Mouse (Mus musculus) kidney, adult 9 months (tissue): Measurements from ENCODE around the gene Thbs1.
"Not testable (repeated sequence)": the region's sequence is repeated elsewhere in the genome, so short reads cannot be mapped to it uniquely, and the experiment has no call there.

Experiments used
- DNase-seq: peaks from one replicate; pipeline ENCODE4 v3.0.0; 2022

The Thbs1 gene

DNA sequence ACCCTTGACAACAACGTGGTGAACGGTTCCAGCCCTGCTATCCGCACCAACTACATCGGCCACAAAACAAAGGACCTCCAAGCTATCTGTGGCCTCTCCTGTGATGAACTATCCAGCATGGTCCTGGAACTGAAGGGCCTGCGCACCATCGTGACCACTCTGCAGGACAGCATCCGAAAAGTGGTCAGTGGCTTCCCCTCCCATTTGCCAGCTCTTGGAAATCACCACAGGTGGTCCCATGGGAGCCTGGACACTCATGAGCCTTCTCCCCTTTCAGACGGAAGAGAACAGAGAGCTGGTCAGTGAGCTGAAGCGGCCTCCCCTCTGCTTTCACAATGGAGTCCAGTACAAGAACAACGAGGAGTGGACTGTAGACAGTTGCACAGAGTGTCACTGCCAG is 3.0 kb downstream of the Thbs1 start:
- DNase-seq: no peak

DNA sequence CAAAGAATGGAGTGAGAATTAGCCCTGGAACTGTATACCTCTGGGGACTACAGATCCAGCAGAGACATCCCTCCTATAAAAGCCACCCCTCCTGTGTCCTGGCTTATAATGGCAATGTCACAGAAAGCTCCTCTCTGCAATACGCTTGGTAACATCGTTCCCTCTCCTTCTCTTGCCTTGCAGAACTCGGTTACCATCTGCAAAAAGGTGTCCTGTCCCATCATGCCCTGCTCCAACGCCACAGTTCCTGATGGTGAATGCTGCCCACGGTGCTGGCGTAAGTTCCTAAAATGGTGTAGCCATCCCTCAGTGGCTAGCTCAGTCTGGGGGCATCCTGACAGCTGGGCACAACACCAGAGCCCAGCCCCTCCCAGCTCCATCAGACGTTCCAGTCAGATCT is 4.0 kb downstream of the Thbs1 start:
- DNase-seq: no peak

DNA sequence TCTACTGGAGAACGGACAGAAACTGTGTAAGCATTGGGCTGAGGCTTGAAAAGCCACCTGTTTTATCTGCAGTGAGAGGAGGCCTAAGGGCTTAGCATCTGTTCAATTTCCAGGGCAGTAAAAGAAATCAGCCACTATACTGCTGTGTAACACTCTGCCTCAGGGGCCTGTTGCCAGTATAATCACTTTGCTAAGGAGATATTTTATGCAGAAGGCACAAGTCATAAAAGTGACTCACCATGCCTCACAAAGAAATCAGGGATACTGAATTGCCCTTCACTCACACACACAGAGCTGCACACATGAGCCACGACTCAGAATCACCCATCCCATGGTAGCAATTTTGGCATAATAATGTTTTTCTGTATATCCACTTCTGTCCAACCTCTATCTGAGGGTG is 4.5 kb downstream of the Thbs1 start:
- DNase-seq: no peak

DNA sequence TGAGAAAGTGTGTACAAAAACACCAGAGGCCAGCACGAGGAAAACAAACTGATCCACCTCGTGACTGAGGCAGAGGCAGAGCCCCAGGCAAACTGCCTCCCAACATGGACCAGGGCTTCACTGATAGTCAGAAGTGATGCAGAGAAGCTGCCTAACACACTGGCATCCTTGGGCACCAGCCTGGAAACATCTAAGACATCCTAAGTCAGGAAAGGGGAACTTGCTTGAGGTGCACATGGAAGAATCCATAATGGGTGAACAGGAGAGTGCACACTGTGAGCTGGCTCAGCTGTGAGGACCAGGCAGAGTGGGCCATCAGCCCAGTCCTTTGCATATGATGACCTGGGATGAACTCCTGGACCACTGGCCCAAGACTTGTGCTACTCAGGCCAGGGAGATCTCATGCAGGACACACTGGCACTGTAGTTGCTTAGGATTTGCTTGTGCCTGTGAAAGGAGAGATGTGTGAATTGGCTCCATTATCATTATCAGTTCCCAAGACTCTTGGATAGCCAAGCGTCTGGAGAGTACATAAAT is 5.1 kb downstream of the Thbs1 start:
- DNase-seq: no peak

DNA sequence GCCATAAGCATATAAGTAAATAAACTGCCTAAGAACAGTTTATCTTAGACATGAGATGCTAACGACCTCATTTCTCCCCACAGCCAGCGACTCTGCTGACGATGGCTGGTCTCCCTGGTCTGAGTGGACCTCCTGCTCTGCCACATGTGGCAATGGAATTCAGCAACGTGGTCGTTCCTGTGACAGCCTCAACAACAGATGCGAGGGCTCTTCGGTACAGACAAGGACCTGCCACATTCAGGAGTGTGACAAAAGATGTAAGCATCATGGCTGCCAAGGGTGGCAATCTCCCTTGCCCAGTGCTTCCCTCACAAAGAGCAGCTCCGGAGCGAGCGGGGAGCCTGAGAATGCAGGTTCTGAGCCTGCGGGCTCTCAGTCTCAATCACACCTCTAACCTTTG is 5.7 kb downstream of the Thbs1 start:
- DNase-seq: no peak

DNA sequence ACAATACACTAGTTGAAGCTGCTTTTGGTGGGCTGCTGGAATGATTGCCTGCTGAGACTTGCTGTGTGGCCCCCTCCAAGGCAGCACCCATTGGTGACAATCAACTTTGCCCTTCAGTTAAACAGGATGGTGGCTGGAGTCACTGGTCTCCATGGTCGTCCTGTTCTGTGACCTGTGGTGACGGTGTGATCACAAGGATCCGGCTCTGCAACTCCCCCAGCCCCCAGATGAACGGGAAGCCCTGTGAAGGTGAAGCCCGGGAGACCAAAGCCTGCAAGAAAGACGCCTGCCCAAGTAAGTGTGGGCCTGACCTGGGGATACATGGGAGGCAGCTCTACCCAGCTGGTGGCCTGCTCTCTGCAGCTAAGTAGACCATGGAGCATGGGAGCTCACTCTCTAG is 6.4 kb downstream of the Thbs1 start:
- DNase-seq: no peak

DNA sequence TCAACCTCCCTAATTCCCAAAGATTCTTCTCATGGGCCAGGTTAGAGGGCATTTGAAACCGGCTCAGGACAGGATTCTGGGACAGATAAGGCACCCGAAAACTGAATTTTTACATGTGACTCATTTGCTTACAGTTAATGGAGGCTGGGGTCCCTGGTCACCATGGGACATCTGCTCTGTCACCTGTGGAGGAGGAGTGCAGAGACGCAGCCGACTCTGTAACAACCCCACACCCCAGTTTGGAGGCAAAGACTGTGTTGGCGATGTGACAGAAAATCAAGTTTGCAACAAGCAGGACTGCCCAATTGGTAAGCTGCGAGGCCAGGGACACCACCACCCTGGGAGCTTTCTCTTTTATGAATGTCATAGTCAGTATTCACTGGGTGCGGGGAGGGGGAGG is 6.8 kb downstream of the Thbs1 start:
- DNase-seq: no peak

DNA sequence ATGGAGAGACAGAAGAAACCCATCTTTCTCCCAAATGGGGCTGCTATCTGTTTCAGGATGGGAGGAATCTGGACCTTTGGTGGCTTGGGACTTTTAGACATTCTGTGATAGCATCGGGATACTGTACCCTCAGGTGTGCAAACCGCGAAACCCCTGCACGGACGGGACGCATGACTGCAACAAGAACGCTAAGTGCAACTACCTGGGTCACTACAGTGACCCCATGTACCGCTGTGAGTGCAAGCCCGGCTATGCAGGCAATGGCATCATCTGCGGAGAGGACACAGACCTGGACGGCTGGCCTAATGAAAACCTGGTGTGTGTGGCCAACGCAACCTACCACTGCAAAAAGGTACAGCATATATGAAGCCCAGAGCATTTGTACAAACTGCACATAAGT is 8.0 kb downstream of the Thbs1 start:
- no peak for DNase-seq

DNA sequence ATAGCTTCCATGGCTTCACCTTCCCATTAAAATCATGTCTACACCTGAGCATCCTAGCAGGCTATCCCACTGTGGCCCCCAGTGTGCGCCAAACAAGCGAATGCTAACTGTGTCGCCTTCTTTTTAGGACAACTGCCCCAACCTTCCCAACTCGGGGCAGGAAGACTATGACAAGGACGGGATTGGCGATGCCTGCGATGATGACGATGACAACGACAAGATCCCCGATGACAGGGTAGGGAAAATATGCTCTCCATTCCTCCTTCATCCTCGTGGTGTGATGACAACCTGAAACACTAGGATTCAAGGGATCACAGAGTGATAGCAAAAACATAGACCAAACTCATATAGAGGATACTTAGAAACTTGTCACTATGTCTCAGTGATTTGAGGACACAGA is 8.4 kb downstream of the Thbs1 start:
- DNase-seq: no peak

DNA sequence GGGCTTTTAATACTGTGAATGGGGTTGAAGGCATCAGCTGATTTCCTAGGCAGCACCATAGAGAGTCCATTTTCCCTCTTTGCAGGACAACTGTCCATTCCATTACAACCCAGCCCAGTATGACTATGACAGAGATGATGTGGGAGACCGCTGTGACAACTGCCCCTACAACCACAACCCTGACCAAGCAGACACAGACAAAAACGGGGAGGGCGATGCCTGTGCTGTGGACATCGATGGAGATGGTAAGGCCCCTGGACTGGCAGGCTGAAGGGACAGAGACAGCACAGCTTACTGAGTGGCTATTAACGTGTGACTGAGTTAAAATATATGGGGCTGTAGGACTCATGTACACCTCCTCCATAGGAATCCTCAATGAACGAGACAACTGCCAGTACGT is 9.1 kb downstream of the Thbs1 start:
- DNase-seq: no peak

DNA sequence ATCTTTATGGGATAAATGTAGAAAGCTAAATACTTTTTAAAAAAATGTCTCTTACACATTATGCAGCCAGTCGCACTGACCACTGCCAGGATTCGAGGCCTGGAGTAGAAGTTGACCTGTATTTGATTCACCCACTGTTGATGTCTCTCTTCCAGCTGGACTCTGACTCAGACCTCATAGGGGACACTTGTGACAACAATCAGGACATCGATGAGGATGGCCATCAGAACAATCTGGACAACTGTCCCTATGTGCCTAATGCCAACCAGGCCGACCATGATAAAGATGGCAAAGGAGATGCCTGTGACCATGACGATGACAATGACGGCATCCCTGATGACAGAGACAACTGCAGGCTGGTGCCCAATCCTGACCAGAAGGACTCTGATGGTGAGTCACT is 10.6 kb downstream of the Thbs1 start:
- DNase-seq: no peak

DNA sequence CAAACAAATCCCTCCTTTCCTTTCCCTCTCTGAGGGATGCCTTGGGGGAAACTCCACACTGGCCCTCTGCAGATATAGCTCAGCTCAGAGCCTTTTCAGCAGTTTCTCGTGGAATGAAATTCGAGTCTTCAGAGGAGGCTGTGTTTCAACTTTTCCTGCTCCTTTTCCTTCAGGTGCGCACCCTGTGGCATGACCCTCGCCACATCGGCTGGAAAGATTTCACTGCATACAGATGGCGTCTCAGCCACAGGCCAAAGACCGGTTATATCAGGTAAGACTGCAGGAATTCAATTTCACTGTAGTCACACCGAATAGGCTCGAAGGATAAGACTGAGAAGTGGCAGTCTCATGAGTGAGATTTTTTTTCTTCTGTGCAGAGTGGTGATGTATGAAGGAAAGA is 12.1 kb downstream of the Thbs1 start:
- DNase-seq: no peak

DNA sequence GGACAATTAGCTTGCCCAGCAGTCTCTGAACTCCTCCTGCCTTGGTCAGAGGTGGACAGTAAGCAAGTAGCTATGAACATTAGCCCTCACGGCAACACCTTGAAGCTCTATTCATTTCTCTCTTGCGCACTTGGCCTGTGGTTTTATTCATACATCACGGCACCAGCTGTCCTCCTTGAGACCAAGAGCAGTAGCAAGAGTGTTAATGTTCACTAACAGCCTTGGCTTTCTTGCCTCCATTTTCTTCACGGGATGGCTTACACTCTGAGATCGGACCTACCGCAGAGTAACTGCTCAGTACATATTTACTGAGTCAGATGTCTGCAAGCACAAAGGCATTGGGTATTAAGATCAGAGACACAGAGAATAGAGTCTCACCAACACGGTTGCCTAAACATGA is 12.8 kb downstream of the Thbs1 start:
- DNase-seq: no peak

DNA sequence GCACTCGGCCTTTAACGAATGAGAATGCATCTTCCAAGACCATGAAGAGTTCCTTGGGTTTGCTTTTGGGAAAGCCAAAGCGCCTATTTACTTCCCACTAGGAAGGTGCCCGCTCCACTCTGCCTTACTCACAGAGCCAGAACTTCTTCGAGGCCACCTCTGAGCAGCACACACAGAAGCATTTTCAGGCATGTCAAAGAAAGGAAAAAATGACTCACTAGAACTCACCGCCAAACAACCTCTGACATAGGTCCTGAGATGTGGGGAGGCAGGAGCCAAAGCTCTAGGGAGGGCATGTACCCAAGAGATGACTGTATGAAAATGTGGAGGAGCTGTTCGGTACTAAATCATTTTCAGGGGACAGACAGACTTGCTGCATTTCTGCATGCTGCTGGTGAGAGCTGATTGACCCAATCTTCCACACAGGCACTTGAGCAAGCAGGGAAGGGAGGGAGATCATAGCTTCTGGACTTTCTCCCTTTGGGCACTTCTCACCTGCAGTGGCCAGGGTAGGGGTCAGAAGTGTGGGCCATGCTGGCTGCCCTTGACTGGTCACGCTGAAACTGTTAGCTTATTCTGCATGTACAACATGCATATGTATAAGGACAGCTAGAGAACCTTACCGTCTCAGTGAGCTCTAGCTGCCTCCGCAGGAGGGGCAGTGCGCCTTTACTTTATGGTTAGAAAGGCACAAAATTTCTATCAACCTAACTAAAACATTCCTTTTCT is 13.7 kb downstream of the Thbs1 start:
- peak; percentile 59 for DNase-seq

DNA sequence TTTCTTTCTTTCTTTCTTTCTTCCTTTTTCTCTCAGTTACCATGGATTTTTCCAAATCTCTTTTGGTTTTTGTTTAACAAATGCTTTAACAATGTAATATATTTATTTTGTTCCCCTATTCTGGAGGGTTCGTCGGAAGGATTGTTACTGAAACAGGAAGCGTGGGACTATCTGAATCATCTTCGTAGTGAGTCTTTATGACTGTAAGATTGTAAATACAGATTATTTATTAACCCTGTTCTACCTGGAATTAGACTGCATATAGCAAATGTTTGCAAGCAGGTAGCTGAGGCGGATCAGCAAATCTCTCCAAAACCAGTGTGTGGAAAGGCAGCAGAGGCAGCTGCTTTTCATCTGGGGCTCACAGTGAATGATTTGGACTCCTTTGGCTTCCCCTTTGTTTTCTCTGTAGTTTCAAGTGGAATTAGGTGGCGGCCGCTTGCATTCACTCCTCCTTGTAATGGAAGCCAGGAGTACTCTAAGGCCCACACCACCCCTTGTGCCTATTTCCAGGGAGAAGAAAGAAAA is 14.3 kb downstream of the Thbs1 start:
- no peak for DNase-seq

DNA sequence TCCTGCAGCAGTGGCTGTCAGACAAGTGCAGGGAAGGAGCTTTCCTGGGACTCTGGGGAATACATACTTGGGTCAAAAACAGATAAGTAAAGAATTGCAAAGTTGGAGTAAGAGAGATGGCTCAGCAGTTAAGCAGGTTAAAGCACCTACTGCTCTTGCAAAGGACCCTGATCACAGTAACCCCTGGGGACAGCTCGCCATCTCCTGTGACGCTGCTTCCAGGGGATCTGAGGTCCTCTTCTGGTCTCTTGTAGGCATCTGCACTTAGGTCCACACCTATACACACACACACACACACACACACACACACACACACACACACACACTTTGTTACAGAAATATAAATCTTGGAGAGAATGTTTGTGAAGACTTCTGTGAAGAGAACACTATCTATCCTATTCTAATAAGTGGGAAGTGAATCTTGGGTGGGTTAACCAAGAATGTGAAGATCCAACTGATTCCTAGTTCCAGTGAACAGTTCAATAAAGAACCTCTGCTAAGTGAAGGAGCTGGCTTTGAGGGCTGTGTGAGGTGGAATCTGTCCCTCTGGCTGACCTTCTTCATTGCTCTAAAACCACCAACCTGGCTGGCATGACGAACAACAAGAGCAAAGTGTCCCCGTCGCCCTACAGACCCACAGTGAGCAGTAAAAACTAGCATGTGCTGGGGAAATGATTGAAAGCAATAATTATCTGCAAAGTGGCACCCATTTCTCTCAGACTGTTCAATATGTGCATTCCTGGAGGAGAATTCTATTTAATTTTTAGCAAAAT is 16.0 kb downstream of the Thbs1 start:
- no peak for DNase-seq

DNA sequence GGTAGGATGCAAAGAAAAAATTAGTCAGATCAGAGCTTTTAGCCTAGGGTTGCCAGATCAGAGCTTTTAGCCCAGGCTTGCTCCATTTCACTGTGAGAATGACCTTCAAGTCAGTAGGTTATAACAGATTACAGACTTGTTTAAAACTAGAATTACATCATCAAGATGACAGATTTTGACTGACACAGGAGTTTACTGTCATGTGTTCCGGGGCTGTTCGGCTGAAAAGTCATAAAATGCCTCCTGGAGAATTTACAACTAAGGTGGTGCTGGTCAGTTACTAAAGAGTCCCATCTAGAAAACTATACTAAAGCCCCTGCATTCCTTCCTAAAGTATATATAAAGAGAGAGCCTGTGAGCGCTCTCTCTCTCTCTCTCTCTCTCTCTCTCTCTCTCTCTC is 16.6 kb downstream of the Thbs1 start:
- no peak for DNase-seq

DNA sequence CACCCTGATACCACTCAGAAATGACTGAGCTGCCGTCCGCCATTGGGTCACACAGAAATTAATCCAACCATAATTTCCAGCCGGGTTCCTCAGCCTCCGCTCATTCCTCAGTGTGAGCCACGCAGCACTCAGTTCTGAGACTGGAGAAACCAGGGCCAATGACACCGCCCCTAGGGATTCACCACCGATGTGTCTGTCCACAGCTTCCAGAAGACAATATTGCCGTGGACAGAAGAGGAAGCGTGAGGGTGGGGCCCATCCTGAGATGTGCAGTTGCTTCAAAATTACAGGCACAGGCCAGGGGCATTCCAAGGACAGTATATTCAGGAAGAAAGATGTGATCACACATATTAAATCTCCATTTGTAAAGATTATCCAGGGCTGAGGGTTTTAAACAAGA is 25.4 kb downstream of the Thbs1 start:
- DNase-seq: no peak

DNA sequence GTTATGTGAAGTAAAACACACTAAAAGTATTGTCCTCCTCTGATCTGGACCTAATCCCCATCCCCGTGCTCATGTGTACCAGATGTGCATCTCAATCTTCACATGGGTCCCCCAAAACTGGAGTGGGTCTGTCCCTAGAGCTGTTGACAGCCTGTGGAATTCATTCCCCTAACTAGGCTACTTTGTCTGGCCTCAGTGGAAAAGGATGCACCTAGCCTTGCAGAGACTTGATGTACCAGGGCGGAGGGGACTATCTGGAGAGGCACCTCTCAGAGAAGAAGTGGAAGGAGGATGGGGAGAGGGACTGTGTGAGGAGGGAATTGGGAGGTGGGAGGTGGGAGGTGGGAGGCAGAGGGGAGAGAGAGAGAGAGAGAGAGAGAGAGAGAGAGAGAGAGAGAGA is 26.1 kb downstream of the Thbs1 start:
- DNase-seq: no peak

DNA sequence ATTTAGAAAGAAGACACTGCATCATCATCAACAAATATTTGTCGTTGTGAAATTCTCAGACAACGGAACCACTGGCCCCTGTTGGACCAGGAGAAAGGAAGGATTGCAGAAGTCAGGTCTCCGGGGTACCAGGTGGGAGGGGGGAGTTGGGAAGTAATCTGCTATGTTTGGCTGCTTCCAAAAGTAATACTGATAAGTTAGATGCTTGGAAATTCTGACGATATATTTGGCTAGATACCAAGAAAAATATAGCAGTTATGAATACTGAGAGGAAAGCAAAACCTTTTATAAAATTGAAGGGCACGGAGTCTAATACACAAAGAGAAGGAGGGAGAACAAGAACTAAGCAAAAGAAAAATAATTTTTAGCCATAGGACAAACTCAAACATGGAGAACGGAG is 27.6 kb downstream of the Thbs1 start:
- no peak for DNase-seq

DNA sequence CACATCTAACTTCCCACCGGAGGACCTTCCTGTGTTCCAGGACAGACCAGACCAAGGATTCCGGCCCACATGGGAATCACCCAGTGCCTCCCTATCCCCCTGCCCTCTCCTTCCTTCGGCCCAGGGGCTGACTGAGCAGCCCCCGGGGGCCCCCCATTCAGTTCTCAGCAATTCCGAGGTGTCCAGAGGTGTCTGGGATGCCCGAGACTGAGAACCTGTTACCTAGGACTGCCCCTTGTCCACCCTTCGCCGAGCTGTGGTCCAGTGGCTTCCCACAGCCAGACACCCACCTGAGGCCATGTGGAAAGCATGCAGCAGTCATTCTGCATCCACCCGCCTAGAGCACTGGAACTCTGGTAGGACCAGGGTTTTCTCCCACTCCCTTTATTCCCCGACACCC is 30.0 kb downstream of the Thbs1 start:
- DNase-seq: no peak

DNA sequence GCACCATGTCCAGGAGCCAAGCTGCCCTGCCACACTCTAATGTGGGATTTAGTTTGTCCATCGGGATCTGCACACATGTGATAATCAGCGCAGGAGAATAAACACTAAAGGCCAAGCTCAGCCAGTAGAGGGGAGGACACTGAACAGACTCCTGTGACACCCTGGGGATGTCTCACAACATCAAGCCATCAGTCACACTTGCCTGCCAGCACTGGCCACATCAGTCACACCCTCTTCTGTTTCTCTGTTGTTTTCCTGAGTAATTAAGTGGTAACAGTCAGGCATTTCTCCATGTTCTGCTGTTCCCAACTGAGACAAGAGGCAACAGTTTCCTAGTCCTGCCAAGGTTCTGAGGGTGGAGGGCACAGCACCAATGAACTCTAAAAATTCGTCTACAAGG is 36.1 kb downstream of the Thbs1 start:
- DNase-seq: not testable (repeated sequence)

DNA sequence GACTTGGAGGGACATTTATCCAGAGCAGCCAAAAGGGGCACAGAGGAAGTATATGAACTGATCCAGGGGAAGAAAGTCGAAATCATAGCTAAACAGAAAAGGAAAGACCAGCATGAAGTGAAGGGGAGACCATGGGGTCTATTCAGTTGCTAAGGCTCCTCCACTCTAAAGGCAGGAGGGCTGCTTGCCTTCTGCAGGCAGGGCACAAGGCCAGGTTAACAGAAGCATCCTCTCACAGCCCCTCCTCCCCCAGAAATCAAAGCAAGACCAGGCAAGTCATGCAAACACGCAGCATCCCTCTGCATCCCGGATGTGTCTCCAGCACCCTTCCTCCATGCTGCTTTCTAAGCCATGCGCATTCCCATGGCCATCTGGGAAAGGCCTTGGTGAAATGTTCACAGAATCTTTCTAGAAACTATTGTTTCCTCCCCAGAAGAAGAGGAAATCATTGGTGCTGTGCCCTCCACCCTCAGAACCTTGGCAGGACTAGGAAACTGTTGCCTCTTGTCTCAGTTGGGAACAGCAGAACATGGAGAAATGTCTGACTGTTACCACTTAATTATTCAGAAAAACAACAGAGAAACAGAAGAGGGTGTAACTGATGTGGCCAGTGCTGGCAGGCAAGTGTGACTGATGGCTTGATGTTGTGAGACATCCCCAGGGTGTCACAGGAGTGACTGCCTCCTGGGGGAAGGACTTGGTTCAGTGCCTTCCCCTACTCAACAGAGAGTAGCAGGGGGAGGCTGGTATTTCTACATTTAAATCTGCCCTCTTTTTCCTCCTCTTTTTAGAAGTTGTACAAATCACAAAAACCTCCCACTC is 36.9 kb downstream of the Thbs1 start:
- no peak for DNase-seq
